Mouse (Mus musculus): Measurements from ENCODE around the gene Lgr6. TPM values are rescaled to one million over a fixed set of nuclear protein-coding genes. Genes with fewer than 3 reads are reported as not detected.

Gene Lgr6
- polyA plus RNA-seq, 1 experiment, result 0.81 TPM

DNA sequence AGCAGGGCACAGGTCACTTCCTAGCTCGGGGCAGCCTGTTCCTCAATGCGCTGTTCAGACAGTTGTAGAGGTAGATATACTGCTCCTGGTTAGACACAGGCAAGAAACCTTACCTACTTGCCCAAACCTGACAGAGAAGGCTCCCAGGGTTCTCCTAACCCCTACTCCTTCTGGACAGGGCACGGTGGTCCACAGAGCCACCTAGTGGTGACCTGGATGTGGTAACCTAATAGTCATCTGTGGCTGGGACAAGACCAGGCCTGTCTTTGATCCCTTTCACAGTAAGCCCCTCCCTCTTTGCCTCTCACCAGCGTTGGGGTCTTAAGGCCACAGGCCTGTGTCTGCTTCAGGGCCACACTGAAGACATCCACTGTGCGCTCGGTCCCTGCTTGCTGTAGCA, 3.5 kb upstream of the Lgr6 start:
- no peaks in the 10 kb centered on the region for H3K4me1 ChIP-seq (ENCODE audit: control insufficient read depth, insufficient read depth, low read length)
- H3K9ac ChIP-seq (ENCODE audit: low read depth, poor library complexity, severe bottlenecking), result peak overlapping the region; percentile 47
- TF ChIP-seq CTCF (IDR thresholded peaks at IDR 0.05; ENCODE audit: low read depth, low read length) (peak; percentile 95), EP300 (IDR thresholded peaks at IDR 0.05; ENCODE audit: insufficient read depth, low read depth, low read length) (0 out of 2 replicates have a peak, but pooled peaks have one; percentile 60), POLR2A (IDR thresholded peaks at IDR 0.05; ENCODE audit: insufficient read depth, low read length) (peak; percentile 32)
- no peaks in the 10 kb centered on the region for H3K9me3 ChIP-seq (replicated peaks; ENCODE audit: control insufficient read depth, insufficient read depth, low read length, poor library complexity, severe bottlenecking)
- no peaks in the 10 kb centered on the region for H3K36me3 ChIP-seq (ENCODE audit: control insufficient read depth, insufficient read depth, low read length, poor library complexity, severe bottlenecking)
- no peaks in the 10 kb centered on the region for H3K27me3 ChIP-seq (ENCODE audit: control insufficient read depth, insufficient read depth, low read length, poor library complexity, severe bottlenecking)
- H3K27ac ChIP-seq (ENCODE audit: insufficient read depth, low read length), result peak overlapping the region; percentile 33; the same call in 1 of the 2 replicates
- H3K4me3 ChIP-seq (ENCODE audit: low read depth, low read length), result peak overlapping the region; percentile 47

- Histone ChIP-seq H3K9me3 (replicated peaks; ENCODE audit: control insufficient read depth, insufficient read depth, low read length, poor library complexity, severe bottlenecking) (no peaks in the 10 kb centered on the region), H3K4me3 (ENCODE audit: low read depth, low read length) (no peak overlapping the region), H3K36me3 (ENCODE audit: control insufficient read depth, insufficient read depth, low read length, poor library complexity, severe bottlenecking) (no peaks in the 10 kb centered on the region), H3K4me1 (ENCODE audit: control insufficient read depth, insufficient read depth, low read length) (no peaks in the 10 kb centered on the region), H3K9ac (ENCODE audit: low read depth, poor library complexity, severe bottlenecking) (no peak overlapping the region), H3K27ac (ENCODE audit: insufficient read depth, low read length) (no peak overlapping the region), H3K27me3 (ENCODE audit: control insufficient read depth, insufficient read depth, low read length, poor library complexity, severe bottlenecking) (no peaks in the 10 kb centered on the region)
- TF ChIP-seq EP300 (IDR thresholded peaks at IDR 0.05; ENCODE audit: insufficient read depth, low read depth, low read length) (no peak), CTCF (IDR thresholded peaks at IDR 0.05; ENCODE audit: low read depth, low read length) (peak; percentile 89)
Measured at GRCm38 (mm10) chr1:135105951-135106350, 875 bp upstream of the Lgr6 start.

- H3K27ac ChIP-seq (ENCODE audit: insufficient read depth, low read length), result no peak overlapping the region
- no peaks in the 10 kb centered on the region for H3K27me3 ChIP-seq (ENCODE audit: control insufficient read depth, insufficient read depth, low read length, poor library complexity, severe bottlenecking)
- no peak overlapping the region for H3K4me3 ChIP-seq (ENCODE audit: low read depth, low read length)
- TF ChIP-seq CTCF (IDR thresholded peaks at IDR 0.05; ENCODE audit: low read depth, low read length), result no peak
- TF ChIP-seq EP300 (IDR thresholded peaks at IDR 0.05; ENCODE audit: insufficient read depth, low read depth, low read length), result no peak
- TF ChIP-seq POLR2A (IDR thresholded peaks at IDR 0.05; ENCODE audit: insufficient read depth, low read length), result no peak
- H3K9ac ChIP-seq (ENCODE audit: low read depth, poor library complexity, severe bottlenecking), result no peak overlapping the region
- H3K9me3 ChIP-seq (replicated peaks; ENCODE audit: control insufficient read depth, insufficient read depth, low read length, poor library complexity, severe bottlenecking), result no peaks in the 10 kb centered on the region
- H3K4me1 ChIP-seq (ENCODE audit: control insufficient read depth, insufficient read depth, low read length), result no peaks in the 10 kb centered on the region
- no peaks in the 10 kb centered on the region for H3K36me3 ChIP-seq (ENCODE audit: control insufficient read depth, insufficient read depth, low read length, poor library complexity, severe bottlenecking)
Measured at GRCm38 (mm10) chr1:135100400-135100799, 4.7 kb downstream of the Lgr6 start.

DNA sequence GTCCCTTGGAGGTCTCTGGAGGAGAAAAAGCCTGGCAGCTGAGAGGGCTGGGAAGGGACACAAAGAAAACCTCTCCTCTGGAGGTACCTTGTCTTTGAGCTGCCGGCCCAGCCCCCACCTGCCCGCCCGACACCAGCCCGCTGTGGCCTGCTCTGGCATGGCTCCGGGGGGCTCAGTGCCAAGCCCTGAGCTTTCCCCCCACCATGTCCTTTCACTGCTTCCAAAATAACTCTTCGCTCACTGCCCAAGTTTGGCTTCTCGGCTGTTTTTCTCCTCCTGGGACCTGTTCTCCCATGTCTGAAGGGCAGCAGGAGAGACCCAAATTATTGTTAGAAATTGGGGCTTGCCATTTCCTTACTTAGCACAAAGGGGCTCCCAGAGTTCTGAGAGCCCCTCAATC, 6.6 kb downstream of the Lgr6 start:
- no peak for TF ChIP-seq EP300 (IDR thresholded peaks at IDR 0.05; ENCODE audit: insufficient read depth, low read depth, low read length)
- no peak for TF ChIP-seq POLR2A (IDR thresholded peaks at IDR 0.05; ENCODE audit: insufficient read depth, low read length)
- TF ChIP-seq CTCF (IDR thresholded peaks at IDR 0.05; ENCODE audit: low read depth, low read length), result no peak
- no peak overlapping the region for H3K4me3 ChIP-seq (ENCODE audit: low read depth, low read length)
- no peaks in the 10 kb centered on the region for H3K27me3 ChIP-seq (ENCODE audit: control insufficient read depth, insufficient read depth, low read length, poor library complexity, severe bottlenecking)
- H3K9ac ChIP-seq (ENCODE audit: low read depth, poor library complexity, severe bottlenecking), result no peak overlapping the region
- H3K4me1 ChIP-seq (ENCODE audit: control insufficient read depth, insufficient read depth, low read length), result no peaks in the 10 kb centered on the region
- H3K36me3 ChIP-seq (ENCODE audit: control insufficient read depth, insufficient read depth, low read length, poor library complexity, severe bottlenecking), result no peaks in the 10 kb centered on the region
- H3K27ac ChIP-seq (ENCODE audit: insufficient read depth, low read length), result no peak overlapping the region
- H3K9me3 ChIP-seq (replicated peaks; ENCODE audit: control insufficient read depth, insufficient read depth, low read length, poor library complexity, severe bottlenecking), result no peaks in the 10 kb centered on the region

DNA sequence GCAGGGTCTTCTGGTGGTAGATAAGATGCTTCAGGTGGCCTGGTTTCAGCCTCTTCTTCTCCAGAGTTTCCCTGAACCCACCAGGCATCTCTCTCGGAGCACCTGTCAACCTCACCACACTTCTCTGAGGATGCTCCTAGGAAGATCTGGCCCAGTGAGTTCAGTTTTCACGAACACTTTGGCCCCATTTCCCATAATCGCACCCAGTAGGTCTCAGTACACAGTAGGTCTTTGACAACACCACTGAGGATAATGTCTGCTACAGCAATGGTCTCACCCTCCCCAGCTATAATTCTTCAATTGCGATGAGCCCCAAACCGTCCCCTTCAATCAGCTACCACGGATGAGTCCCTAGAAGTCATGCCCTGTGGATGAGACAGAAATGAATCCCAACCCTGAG, 7.6 kb downstream of the Lgr6 start:
- no peak overlapping the region for H3K27ac ChIP-seq (ENCODE audit: insufficient read depth, low read length)
- TF ChIP-seq EP300 (IDR thresholded peaks at IDR 0.05; ENCODE audit: insufficient read depth, low read depth, low read length) (no peak), POLR2A (IDR thresholded peaks at IDR 0.05; ENCODE audit: insufficient read depth, low read length) (no peak), CTCF (IDR thresholded peaks at IDR 0.05; ENCODE audit: low read depth, low read length) (no peak)
- H3K4me3 ChIP-seq (ENCODE audit: low read depth, low read length), result no peak overlapping the region
- H3K27me3 ChIP-seq (ENCODE audit: control insufficient read depth, insufficient read depth, low read length, poor library complexity, severe bottlenecking), result no peaks in the 10 kb centered on the region
- no peaks in the 10 kb centered on the region for H3K9me3 ChIP-seq (replicated peaks; ENCODE audit: control insufficient read depth, insufficient read depth, low read length, poor library complexity, severe bottlenecking)
- no peak overlapping the region for H3K9ac ChIP-seq (ENCODE audit: low read depth, poor library complexity, severe bottlenecking)
- no peaks in the 10 kb centered on the region for H3K4me1 ChIP-seq (ENCODE audit: control insufficient read depth, insufficient read depth, low read length)
- no peaks in the 10 kb centered on the region for H3K36me3 ChIP-seq (ENCODE audit: control insufficient read depth, insufficient read depth, low read length, poor library complexity, severe bottlenecking)

GRCm38 (mm10) chr1:135096312-135096711, 8.8 kb downstream of the Lgr6 start:
- no peak for TF ChIP-seq POLR2A (IDR thresholded peaks at IDR 0.05; ENCODE audit: insufficient read depth, low read length)
- TF ChIP-seq EP300 (IDR thresholded peaks at IDR 0.05; ENCODE audit: insufficient read depth, low read depth, low read length), result no peak
- no peak for TF ChIP-seq CTCF (IDR thresholded peaks at IDR 0.05; ENCODE audit: low read depth, low read length)
- no peaks in the 10 kb centered on the region for H3K4me1 ChIP-seq (ENCODE audit: control insufficient read depth, insufficient read depth, low read length)
- H3K27ac ChIP-seq (ENCODE audit: insufficient read depth, low read length), result no peak overlapping the region
- H3K4me3 ChIP-seq (ENCODE audit: low read depth, low read length), result no peak overlapping the region
- H3K9ac ChIP-seq (ENCODE audit: low read depth, poor library complexity, severe bottlenecking), result no peak overlapping the region
- no peaks in the 10 kb centered on the region for H3K36me3 ChIP-seq (ENCODE audit: control insufficient read depth, insufficient read depth, low read length, poor library complexity, severe bottlenecking)
- H3K9me3 ChIP-seq (replicated peaks; ENCODE audit: control insufficient read depth, insufficient read depth, low read length, poor library complexity, severe bottlenecking), result no peaks in the 10 kb centered on the region
- no peaks in the 10 kb centered on the region for H3K27me3 ChIP-seq (ENCODE audit: control insufficient read depth, insufficient read depth, low read length, poor library complexity, severe bottlenecking)

All from ES-Bruce4 (cell line).